Mouse (Mus musculus) G1E (cell line): ENCODE measurements around the gene Clca2.

Source experiments
- CTCF ChIP-seq: IDR thresholded peaks from 2 replicates; pipeline ENCODE4 v1.5.1; 2012; ENCODE audit warnings: low read depth, low read length, inconsistent platforms, mixed read lengths
- GATA1 ChIP-seq: IDR thresholded peaks from 2 replicates; pipeline ENCODE4 v1.6.1; 2012; ENCODE audit warnings: borderline replicate concordance, low read length, inconsistent platforms, mixed read lengths
- GATA2 ChIP-seq: IDR thresholded peaks from 2 replicates; pipeline ENCODE4 v1.6.1; 2012; ENCODE audit warnings: low read depth, low read length, inconsistent platforms, borderline replicate concordance
- TAL1 ChIP-seq: conservative IDR thresholded peaks from 2 replicates; pipeline ENCODE4 v1.6.1; 2012; ENCODE audit warnings: low read depth, low read length, inconsistent platforms, mixed read lengths

GRCm38 (mm10) chr3:145147483-145147882 is 48.2 kb upstream of the Clca2 start:
- TF ChIP-seq CTCF (no peak), GATA2 (no peak), GATA1 (no peak), TAL1 (no peak)
